Mouse (Mus musculus): ENCODE data around the gene Kcnk3.

The Kcnk3 gene

DNA sequence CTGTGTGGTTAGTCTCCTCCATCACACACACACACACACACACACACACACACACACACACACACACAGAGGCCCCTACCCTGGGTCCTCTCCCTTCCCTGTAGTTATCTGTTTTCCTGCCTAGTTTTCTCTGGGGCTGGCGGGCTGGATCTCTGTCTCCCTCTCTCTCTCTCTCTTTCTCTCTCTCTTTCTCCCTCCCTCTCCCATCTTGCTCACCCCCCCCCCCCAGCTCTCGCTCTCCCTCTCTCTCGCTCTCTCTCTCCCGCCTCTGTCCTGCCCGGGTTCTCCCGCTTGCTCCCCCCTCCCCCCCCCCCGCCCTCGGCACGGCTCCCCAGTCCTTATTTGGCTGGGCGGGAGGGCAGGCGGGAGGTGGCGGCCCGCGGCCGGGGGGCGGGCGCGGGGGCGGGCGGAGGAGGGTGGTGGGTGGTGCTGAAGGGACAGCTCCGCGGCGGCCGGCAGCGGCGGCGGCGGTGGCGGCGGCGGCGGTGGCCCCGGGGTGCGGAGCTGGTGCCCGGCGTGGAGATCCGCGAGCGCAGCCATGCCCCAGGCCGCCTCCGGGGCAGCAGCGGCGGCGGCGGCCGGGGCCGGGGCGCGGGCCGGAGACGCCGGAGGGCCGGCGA lies at the start of gene Kcnk3:
Kcnk3 (plus strand) TSS at position 490 of the 620 bp plus-strand sequence.
- DNase-seq (ENCODE audit: low read depth), result no peak

DNA sequence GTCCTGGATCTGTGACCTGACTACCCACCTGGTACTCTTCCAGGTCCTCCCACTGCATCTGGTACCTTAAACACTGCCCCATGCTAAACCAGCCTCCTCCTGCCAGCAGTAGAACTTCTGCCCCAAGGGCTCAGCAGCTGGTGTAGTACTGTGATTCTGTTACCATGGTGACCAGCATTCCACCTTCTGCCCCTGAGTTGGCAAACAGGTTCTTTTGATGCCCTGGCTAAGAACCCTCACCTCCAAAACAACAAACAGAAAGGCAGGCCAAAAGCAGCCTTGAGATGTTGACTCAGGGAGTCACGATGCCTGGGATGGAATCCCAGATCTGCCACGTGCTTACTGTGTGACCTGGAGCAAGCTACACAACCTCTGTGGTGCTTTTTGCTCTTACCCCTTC lies 42.3 kb upstream of the Kcnk3 start, which contains the start of gene Cib4:
Cib4 (minus strand) TSS at position 139 of the 400 bp plus-strand sequence.
- peak; percentile 46 for DNase-seq (ENCODE audit: low read depth)

DNA sequence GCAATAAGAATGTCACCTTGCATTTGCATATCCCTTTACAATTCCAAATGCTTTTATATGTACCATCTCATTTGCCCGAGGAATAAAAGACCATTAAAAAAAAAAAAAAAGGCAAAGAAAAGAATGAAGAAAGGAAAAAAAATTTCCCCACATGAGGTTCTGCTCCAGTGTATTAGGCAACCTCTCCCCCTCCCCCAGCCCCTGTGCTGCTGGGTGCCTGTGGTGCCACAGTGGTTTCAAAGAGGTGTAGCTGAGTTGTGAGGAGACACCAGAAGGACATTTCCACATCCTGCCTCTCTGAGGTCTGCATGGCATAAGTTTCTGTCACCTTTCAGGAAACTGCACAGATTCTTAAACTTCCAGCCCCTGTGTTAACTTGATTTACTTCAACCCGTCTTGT lies 39.3 kb upstream of the Kcnk3 start:
- no peak for DNase-seq (ENCODE audit: low read depth)

DNA sequence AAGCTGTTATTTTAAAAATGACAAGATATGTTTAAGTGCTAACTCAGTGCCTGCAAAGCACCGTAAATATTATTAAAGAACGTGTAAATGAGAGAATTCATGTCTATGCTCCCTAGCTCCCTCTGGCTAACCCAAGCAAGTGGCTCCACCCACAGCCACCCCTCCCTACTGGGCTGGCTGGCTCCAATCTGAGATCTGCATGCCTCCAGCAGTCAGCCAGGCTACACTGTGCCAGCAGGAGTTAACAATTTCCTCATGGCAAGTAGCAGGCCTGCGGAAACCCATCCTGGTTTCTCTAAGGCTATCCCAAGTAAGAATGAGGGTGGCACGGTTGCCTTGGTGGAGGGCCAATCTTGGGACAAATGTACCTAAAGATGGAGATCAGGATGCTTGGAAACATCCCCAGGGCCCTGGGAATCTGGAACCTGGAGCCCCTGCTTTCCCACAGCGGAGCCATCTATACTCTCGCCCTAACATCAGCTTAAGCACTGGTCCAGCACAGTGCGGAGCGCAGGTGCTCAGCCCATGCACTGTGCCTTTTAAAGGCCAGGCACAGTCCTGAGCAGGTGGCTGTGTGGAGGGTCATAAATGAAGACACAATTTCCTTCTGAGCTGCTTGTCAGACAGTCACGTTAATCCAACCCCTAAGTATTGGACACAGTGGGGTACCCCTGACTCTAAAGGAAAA lies 37.5 kb upstream of the Kcnk3 start:
- peak; percentile 35 for DNase-seq (ENCODE audit: low read depth)

DNA sequence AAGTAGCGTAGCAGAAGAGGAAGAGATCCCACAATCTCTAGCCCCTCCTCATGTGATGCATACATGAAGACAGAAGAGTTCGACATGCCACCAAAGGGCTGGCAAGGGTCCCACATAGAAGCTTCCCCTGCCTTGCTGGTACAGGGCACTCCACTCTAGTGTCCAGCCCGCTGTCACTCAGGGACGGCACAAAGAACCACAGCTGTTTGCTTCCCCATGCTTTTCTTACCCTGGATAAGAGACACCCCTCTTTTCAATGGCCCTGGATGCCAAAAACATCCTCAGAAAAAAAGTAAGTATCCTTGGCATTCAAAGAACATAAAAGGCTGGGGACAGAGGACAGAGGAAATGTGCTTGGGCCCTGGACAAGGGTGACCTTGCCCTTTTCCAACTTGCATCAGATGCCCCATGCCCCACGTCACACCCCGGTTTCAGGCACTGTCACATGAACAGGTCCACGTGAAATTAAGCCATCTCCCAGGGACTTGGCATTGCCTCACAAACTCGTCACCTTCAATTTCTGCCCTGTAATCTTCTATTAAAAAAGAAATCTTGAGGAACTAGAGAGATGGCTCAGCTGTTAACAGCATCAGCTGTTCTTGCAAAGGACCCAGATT lies 36.8 kb upstream of the Kcnk3 start:
- DNase-seq (ENCODE audit: low read depth), result no peak

DNA sequence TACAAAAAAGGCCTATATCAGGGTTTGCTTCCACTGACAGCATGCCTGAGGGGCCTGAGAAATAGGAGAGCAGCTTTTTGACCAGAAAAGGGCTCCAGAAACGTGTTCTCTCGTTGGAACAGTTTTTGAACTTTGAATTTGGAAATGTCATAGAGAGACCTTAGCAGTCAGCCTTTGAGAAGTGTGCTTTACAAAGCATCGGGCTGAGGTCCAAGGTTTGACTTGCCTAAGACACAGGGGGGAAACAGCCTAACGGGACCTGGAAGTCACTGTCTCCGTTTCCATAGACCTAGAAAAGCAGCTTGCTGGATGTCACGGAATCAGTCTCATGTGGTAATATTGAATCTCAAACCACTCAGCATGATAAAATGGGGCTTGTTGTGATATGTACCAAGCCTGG lies 36.0 kb upstream of the Kcnk3 start:
- no peak for DNase-seq (ENCODE audit: low read depth)

DNA sequence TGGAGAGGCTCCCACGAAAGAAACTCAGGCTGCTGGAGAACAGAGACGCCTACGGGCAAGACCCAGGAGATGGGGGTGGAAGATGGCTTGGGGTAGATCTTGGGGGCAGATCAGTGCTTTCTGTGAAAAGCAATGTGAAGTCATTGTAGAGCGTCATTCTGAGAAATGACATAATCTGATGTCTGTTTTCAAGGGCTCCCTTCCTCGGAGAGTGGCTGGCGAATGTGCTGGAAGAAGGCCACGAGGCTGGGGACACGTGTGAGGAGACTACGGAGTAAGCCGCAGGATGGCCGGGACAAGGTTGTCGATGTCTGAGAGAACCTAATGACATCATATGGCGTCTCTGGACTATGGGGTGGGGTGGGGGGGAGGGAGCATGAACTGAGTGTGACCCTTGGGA lies 34.0 kb upstream of the Kcnk3 start:
- DNase-seq (ENCODE audit: low read depth), result no peak

DNA sequence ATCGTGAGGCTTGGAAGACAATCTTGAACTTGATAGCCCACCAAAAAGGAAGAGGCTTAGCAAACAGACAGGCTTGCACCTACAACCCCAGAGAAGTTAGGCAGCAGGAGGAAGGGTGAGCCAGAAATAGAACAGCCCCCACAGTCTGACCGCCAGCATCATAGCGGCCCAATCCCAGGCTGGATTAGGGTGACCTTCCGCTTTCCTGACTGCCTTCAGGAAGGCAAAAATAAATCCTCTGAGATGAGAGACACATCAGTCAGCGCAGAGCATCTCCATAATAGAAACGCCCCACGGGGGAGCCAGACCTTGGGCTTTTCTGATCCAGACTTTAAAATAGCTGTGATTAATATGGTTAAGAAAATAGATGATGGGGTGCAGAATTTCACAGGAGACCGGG lies 33.0 kb upstream of the Kcnk3 start:
- DNase-seq (ENCODE audit: low read depth), result no peak

DNA sequence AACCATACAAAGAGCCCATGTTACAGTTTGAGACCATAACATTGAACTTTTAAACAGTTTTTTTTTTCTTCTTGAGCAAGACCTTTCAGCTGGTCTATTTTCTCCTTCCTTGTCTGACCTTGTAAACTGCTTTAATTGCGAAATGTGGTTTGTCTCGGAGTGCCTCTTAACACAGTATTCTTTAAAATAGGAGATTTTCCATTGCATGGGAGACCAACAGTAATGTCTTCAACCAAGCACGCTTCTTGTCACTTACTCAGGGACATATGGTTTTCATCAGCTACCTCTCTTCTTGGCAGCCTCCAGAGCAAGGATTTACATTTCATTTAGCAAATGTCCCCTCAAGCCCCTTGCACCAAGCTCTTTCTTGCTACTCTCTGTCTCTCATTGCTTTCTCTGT lies 31.7 kb upstream of the Kcnk3 start:
- DNase-seq (ENCODE audit: low read depth), result peak; percentile 16

DNA sequence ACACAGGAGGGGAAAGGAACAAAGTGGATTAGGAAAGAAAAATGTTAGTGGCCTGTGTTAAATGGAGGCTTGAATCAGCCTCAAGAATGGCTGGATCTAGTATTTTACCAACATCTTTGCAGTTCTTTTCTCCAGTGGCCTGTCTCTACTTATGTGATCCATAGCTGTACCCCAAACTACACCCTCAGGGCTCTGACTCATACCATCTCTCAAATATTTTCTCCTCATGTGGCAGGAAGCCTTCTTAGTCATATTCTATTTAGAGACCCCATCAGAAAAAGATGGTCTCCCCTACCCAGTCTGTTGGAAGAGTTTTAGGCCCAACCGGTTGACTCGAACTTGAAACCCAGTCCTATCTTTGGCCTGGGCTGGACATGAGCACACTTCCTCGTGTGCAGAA lies 28.5 kb upstream of the Kcnk3 start:
- DNase-seq (ENCODE audit: low read depth), result no peak

DNA sequence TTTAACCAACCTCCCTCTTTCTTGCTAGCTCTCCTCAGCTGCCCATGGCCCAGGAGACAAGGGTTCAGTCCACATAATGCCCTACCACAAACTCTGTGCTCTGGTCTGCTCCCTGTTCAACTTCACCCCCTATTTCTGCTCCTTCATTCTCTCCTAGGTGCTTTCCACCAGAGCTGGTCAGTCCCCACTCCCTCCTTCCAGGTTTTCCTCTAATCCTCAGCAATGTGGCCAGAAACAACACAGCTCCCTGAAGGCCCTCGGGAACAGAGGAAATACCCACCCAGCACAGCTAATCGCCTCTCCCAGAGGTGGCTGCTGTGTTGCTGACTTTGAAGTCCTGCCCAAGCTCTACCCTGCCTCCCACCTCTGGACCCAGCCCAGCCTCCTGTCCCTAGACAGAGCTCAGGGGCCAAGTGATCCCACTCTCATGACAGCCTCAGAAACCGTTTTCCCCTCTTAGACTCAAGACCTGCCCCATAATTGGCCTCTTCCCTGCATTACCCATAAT lies 27.9 kb upstream of the Kcnk3 start:
- no peak for DNase-seq (ENCODE audit: low read depth)

DNA sequence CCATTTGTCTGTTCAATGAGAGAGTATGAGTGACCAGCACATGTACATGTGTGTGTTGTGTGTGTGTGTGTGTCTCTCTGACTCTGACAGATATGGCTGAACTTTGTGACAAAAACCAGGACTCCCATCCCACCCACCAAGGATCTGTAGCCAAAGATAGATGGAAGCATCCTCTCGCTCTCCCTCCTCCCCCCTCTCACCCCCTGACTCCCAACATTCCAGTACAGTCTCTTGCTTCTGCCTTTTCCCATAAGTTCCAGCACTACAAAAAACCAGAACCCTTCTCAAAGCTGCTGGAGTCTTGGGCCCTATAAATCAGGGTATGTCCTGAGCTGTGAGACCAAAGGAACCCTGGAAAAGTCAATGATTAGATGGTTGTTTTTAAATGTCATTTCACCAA lies 19.5 kb upstream of the Kcnk3 start:
- no peak for DNase-seq (ENCODE audit: low read depth)

DNA sequence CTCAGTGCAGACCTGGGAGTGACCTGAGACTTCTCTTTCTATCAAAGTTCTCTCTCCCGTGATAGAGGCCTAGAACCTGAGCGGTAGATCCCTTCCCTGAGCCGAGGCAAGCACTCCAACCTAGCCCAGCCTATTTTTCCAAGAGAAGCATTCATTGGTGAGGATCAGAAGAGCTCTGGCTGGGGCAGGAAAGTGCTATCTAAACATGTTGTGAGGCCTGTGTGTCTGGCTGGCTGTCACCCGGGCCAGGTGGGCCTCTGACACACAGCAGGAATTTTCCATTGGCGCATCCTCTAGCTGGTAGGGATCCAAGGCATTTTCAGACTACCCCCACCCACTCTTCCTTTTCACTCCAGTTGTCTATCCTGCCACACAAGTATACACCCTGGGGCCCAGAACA lies 16.1 kb upstream of the Kcnk3 start:
- no peak for DNase-seq (ENCODE audit: low read depth)

DNA sequence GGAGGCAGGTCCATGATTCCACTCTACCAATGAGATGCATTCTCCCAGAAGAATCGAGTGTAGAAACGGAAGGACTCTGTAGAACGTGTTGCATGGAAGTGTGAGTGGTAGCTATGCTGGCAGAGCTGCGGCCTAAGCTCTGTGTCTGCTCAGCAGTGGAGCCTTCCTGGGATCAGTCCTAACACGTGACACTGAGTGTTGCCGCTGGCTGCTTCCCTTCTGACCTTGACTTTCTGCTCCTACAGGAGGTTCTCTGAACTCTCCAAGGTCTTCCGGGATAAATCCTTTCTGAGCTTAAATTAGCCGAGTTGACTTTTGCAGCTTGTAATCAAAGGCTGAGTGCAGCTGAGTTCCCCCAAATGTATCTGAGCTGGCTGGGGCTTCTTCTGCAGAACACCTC lies 13.6 kb upstream of the Kcnk3 start:
- no peak for DNase-seq (ENCODE audit: low read depth)

DNA sequence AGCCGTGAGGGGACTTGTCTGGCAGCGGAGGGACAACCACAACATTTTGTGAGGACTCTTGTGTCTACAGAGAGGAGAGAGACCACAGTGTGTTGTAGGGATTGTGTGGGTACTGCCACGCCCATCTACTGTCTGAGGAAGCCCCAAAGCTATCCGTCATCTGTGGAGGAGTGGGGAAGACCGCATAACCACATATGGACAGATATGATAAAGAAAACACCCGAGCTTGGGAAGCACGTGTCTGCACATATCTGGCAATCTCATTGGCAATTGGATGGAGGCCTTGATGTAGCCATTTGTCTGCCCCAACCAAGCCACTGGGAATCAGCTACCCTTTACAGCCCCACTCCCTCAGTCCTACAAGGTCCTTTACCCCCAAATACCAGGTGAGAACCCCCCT lies 11.7 kb upstream of the Kcnk3 start:
- no peak for DNase-seq (ENCODE audit: low read depth)

DNA sequence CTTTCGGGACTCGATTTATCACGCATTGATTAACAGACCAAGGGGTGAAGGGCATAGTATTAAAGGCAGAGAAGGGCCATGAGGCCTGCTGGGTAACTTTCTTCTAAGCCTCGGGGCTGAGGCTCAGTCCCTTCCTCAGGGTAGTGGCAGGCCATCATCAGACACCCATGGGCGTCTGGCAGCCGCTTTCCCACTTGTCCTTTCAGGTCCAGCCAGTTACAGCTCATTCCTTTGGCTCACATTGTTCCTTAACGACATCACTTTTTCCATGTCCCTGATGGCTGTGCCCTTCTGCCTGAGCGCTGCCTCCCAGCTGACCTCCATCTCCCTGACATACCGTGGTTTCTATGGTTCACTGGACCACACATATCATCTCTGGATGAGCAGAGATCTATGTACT lies 10.7 kb upstream of the Kcnk3 start:
- DNase-seq (ENCODE audit: low read depth), result no peak

DNA sequence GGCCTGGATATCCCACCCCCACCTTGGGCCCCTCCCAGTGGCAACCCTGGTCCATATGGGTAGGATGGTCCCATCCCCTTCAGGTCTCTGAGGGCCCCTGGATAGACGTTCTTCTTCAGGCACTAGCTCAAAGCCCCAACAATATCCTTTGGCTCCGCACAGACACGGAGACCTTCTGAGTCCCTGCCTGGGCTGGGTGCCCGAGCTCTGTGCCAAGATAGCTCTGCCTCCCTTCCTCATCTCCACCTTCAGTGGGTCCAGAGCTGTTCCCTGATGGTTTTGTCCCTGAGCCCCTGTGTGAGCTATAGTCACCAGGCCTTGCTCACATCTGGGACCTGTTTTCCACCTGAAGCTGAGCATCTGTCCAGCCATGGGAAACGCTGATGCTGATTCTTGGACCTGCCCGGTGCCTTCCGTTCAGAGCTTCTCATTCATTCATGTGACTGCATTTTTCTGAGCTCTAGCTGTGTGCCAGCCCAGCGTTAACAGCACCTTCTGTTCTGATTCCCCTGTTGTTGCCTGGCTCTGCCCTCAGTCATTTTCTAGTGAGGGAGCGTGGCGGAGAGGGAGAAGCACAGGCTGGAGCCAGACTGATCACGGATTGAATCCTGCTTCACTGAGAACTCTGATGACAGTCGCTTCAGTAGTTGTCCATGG lies 10.2 kb upstream of the Kcnk3 start:
- no peak for DNase-seq (ENCODE audit: low read depth)

DNA sequence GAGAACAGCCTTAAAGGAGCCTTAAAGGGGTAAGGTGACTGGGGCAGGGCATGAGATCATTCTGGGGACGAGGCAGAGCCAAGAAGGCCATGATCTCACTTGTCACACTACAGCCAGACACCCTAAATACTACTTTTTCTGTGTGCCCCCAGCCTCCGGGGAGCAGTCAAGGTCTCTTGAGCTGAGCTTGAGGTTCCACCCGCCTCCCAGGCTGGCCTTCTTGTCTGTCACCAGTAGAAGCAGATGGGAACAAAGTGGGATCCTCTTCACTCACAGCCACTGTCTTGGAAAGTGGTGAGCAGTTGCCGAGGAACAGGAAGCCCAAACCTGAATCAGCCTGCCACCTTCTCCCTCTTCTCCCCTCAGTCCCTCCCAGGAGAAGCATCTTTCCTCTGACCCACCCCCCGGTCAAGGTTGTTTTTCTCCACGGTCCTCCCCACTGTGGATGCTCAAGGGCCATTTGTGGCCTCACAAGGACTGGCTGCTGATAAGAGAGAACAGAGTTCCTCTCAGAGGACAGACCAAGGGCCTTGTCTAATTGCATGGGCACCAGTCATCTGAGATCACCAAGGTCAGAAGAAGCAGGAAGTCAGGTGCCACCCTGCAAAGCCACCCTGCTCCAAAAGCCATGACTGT lies 9.4 kb upstream of the Kcnk3 start:
- DNase-seq (ENCODE audit: low read depth), result no peak

DNA sequence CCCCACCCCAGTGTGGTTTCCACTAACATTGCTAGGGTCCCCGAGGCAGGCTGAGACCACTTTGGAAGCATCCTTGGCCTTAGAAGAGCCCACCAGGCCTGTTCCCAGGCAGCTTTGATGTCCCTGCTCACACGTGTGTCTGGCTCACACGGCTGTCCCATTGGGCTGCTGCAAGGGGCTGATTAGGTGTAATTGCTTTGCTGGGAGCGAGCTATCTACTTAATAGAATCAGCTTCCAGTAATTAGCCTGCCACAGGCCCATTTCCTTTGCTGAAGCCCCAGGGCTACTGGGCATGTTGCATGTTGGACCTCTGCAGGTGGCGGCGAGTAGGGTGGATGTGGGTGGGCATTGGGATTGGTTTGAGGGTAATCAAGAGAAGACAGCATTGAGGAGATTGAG lies 7.2 kb upstream of the Kcnk3 start:
- no peak for DNase-seq (ENCODE audit: low read depth)

DNA sequence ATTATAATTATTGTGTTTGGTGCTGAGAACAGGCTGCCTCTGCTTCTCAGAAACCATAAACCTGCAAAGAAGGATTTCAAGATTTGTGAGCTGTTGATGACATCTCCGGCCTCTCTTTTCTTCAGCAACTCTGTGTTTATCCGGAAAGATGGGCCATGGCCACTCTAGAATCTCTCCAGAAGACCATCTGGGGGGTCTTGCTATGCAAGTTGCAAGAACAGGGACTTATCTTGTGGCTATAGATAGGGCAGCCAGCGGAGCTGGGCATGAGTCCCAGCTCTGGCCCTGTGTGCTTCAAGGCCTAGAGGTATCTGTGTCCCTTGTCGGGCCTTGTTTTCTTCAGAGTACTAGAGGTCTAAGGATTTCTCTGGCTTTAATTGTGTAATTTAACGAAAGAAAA lies 6.0 kb upstream of the Kcnk3 start:
- no peak for DNase-seq (ENCODE audit: low read depth)

DNA sequence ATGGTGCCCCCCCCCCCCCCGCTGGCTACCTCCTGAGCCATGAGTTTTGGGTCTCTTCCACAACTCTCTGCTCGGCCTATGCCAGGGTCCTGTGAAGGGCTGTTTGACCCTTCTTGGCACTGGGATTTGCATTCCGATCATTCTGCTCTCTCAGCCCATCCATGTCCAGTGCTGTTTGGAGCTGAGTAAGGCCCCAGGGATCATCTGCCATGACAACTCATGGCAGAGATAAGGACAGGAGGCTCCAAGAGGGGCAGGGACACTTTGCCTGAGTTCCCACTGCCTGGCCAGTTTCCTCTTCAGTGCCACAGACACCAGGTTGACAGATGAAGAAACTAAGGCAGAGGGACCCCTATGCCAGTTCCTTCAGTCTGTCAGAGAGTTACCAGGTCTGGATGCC lies 1.4 kb upstream of the Kcnk3 start:
- DNase-seq (ENCODE audit: low read depth), result no peak

DNA sequence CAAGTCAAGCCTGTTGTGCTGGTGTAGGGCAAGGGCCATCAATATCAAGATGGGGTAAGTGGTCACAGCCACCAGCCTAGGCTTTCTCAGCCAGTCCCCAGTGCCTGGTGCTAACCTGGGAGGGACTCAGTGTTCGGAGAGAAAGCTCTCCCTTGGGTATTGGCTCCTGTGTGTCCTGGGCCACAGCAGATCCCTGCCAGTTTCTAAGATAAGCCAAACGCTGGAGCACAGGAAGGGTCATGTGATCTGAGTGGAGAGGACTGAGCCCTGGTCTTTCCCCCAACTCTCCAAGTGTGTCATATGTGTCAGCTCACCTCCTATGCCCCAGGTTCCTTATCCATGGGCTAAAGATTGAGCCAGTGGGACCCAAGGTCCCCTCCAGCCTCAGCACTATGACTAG lies 869 bp upstream of the Kcnk3 start:
- DNase-seq (ENCODE audit: low read depth), result no peak
